Mouse (Mus musculus) right cerebral cortex, postnatal 14 days (tissue): ENCODE results near the gene Adat3.

Experiments used
- DNase-seq: peaks from one replicate; pipeline ENCODE4 v3.0.0; 2022

The Adat3 gene

GRCm38 (mm10) chr10:80656130-80656862, 53.6 kb downstream of the Adat3 start:
- DNase-seq = peak; percentile 97

GRCm38 (mm10) chr10:80656863-80657623, 54.4 kb downstream of the Adat3 start, which contains the start of gene Btbd2:
Gene Btbd2, minus strand, starts transcription at chr10:80657071.
- DNase-seq = no peak
